Comparison of ENCODE assay signal across 12 mouse cellular contexts in the genomic region with DNA sequence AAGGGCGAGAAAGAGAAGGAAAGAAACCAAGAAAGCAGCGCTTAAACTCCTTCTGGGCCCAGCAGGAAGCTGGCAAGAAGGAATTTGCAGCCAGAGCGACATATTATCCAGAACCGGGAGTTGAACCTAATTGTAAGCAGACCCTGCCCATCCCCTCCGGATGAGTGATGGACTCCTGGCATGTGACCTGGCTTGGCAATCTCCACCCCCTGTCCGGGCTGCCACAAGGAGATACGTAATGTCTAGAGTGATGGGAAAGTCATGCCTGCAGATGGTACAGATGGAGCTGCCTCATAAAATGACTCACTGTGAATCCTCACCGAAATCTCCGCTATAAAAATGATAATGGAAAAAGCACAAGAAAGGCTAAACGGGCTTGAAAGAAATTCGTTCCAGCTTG.
DNase-seq lines count a peak whose midpoint lies in the region; ATAC-seq lines count a peak whose summit lies in the region.
"Had no signal": no experiment of that assay in that cellular context is flagged by ENCODE, and none has a peak within 500 bp of the region (broad histone marks: within the 10 kb centered on the region; RNA-seq: fewer than 3 reads in every experiment).

No protein-coding gene starts in this region.

- WGBS in embryonic facial prominence, embryonic 15.5 days, result 44% methylated on average over 11 of the region's 11 CpGs

- no peaks in the 10 kb centered on the region for H3K27me3 ChIP-seq in embryonic facial prominence, embryonic 15.5 days
- H3K27me3 ChIP-seq: CH12.LX; limb, embryonic 15.5 days had no signal

- no peak overlapping the region for H3K27ac ChIP-seq in embryonic facial prominence, embryonic 15.5 days (replicated peaks)
- H3K27ac ChIP-seq: limb, embryonic 15.5 days; stomach, postnatal 0 days had no signal

- H3K4me3 ChIP-seq in embryonic facial prominence, embryonic 15.5 days (replicated peaks), result no peak overlapping the region
- H3K4me3 ChIP-seq: limb, embryonic 15.5 days had no signal

- 0 out of 2 replicates have a peak overlapping the region, but pooled peaks have one; percentile 6 for H3K4me2 ChIP-seq in embryonic facial prominence, embryonic 15.5 days (replicated peaks)
- H3K4me2 ChIP-seq: limb, embryonic 15.5 days had no signal

- H3K9me3 ChIP-seq in embryonic facial prominence, embryonic 15.5 days (replicated peaks), result no peaks in the 10 kb centered on the region
- H3K9me3 ChIP-seq: limb, embryonic 15.5 days had no signal

- ATAC-seq in embryonic facial prominence, embryonic 15.5 days (ENCODE audit: insufficient number of reproducible peaks, low FRiP score, low TSS enrichment, low read depth), result no peak

- H3K36me3 ChIP-seq in embryonic facial prominence, embryonic 15.5 days, result no peaks in the 10 kb centered on the region
- H3K36me3 ChIP-seq: limb, embryonic 15.5 days had no signal

- intact Hi-C loops in heart, postnatal 25 days (cut with DNase I), result no loop called here

- no peak overlapping the region for H3K9ac ChIP-seq in embryonic facial prominence, embryonic 15.5 days
- H3K9ac ChIP-seq: limb, embryonic 15.5 days had no signal

- DNase-seq in gastrocnemius, postnatal 10 days, result peak; percentile 16
- DNase-seq in gastrocnemius, adult 8-10 months (ENCODE audit: low spot score in 2 of 2), result no peak
- DNase-seq in left cerebral cortex, adult 18-20 months (ENCODE audit: low spot score in 2 of 2), result peak; percentile 33 to 34
- peak; percentile 18 for DNase-seq in right cerebral cortex, postnatal 14 days
- no peak for DNase-seq in heart, postnatal 25 days (ENCODE audit: low spot score)
- DNase-seq in urinary bladder, adult 18-20 months (ENCODE audit: low spot score in 2 of 2), result no peak
- no peak for DNase-seq in thymus, postnatal 4 days
- DNase-seq: cerebellum, adult 18-20 months had no signal

- H3K4me1 ChIP-seq in embryonic facial prominence, embryonic 15.5 days, result no peaks in the 10 kb centered on the region
- H3K4me1 ChIP-seq: limb, embryonic 15.5 days had no signal

Comparison
In these comparisons a context has a peak if more than half of its experiments do, and no peak if none do; other contexts are left out.
1. DNase-seq: peak in gastrocnemius, postnatal 10 days (single experiment), left cerebral cortex, adult 18-20 months (2 of 2) and right cerebral cortex, postnatal 14 days (single experiment); none in gastrocnemius, adult 8-10 months (0 of 2), heart, postnatal 25 days (single experiment), urinary bladder, adult 18-20 months (0 of 2) and thymus, postnatal 4 days (single experiment).